Mouse (Mus musculus): ENCODE measurements around the gene Ckb. TPM values are rescaled to one million over a fixed set of nuclear protein-coding genes. Genes with fewer than 3 reads are reported as not detected.

The Ckb gene
- polyA plus RNA-seq, 1 experiment, result 13.2 TPM

- H3K27me3 ChIP-seq (ENCODE audit: control insufficient read depth, insufficient read depth, low read length), result no peaks in the 10 kb centered on the region
- peak overlapping the region; percentile 98 for H3K4me3 ChIP-seq (ENCODE audit: control insufficient read depth, low read depth, low read length)
- TF ChIP-seq CTCF (IDR thresholded peaks at IDR 0.05; ENCODE audit: control insufficient read depth, insufficient read depth, insufficient replicate concordance, low read depth, low read length), result no peak
- TF ChIP-seq POLR2A (IDR thresholded peaks at IDR 0.05; ENCODE audit: control insufficient read depth, low read depth, low read length), result no peak
- no peak overlapping the region for H3K27ac ChIP-seq (ENCODE audit: control insufficient read depth, insufficient read depth, low read depth, low read length)
- H3K36me3 ChIP-seq (ENCODE audit: control insufficient read depth, insufficient read depth, low read length), result no peaks in the 10 kb centered on the region; the same call in 1 of the 2 replicates
- H3K4me1 ChIP-seq (ENCODE audit: control insufficient read depth, insufficient read depth, low read length), result peaks cover 7% of the 10 kb centered on the region; the same call in 1 of the 2 replicates
Measured at GRCm38 (mm10) chr12:111710091-111710490, 38.0 kb upstream of the Ckb start.

GRCm38 (mm10) chr12:111708181-111708580 lies 36.0 kb upstream of the Ckb start:
- Histone ChIP-seq H3K36me3 (ENCODE audit: control insufficient read depth, insufficient read depth, low read length) (no peaks in the 10 kb centered on the region; the same call in 1 of the 2 replicates), H3K4me3 (ENCODE audit: control insufficient read depth, low read depth, low read length) (no peak overlapping the region), H3K27me3 (ENCODE audit: control insufficient read depth, insufficient read depth, low read length) (no peaks in the 10 kb centered on the region), H3K27ac (ENCODE audit: control insufficient read depth, insufficient read depth, low read depth, low read length) (no peak overlapping the region), H3K4me1 (ENCODE audit: control insufficient read depth, insufficient read depth, low read length) (peaks cover 4% of the 10 kb centered on the region; the same call in 1 of the 2 replicates)
- TF ChIP-seq POLR2A (IDR thresholded peaks at IDR 0.05; ENCODE audit: control insufficient read depth, low read depth, low read length) (no peak), CTCF (IDR thresholded peaks at IDR 0.05; ENCODE audit: control insufficient read depth, insufficient read depth, insufficient replicate concordance, low read depth, low read length) (no peak)

GRCm38 (mm10) chr12:111705186-111705973 lies 33.2 kb upstream of the Ckb start:
- Histone ChIP-seq H3K4me3 (ENCODE audit: control insufficient read depth, low read depth, low read length) (no peak overlapping the region), H3K4me1 (ENCODE audit: control insufficient read depth, insufficient read depth, low read length) (peaks cover 2% of the 10 kb centered on the region; the same call in 1 of the 2 replicates), H3K27me3 (ENCODE audit: control insufficient read depth, insufficient read depth, low read length) (no peaks in the 10 kb centered on the region), H3K27ac (ENCODE audit: control insufficient read depth, insufficient read depth, low read depth, low read length) (peak overlapping the region; percentile 36; the same call in 1 of the 2 replicates), H3K36me3 (ENCODE audit: control insufficient read depth, insufficient read depth, low read length) (no peaks in the 10 kb centered on the region)
- TF ChIP-seq POLR2A (IDR thresholded peaks at IDR 0.05; ENCODE audit: control insufficient read depth, low read depth, low read length) (no peak), CTCF (IDR thresholded peaks at IDR 0.05; ENCODE audit: control insufficient read depth, insufficient read depth, insufficient replicate concordance, low read depth, low read length) (no peak)

GRCm38 (mm10) chr12:111704609-111705008 lies 32.5 kb upstream of the Ckb start:
- no peak for TF ChIP-seq CTCF (IDR thresholded peaks at IDR 0.05; ENCODE audit: control insufficient read depth, insufficient read depth, insufficient replicate concordance, low read depth, low read length)
- no peak for TF ChIP-seq POLR2A (IDR thresholded peaks at IDR 0.05; ENCODE audit: control insufficient read depth, low read depth, low read length)
- Histone ChIP-seq H3K4me3 (ENCODE audit: control insufficient read depth, low read depth, low read length) (no peak overlapping the region), H3K4me1 (ENCODE audit: control insufficient read depth, insufficient read depth, low read length) (peaks cover 2% of the 10 kb centered on the region; the same call in 1 of the 2 replicates), H3K27me3 (ENCODE audit: control insufficient read depth, insufficient read depth, low read length) (no peaks in the 10 kb centered on the region), H3K36me3 (ENCODE audit: control insufficient read depth, insufficient read depth, low read length) (no peaks in the 10 kb centered on the region), H3K27ac (ENCODE audit: control insufficient read depth, insufficient read depth, low read depth, low read length) (peak overlapping the region; percentile 36)

- no peak for TF ChIP-seq CTCF (IDR thresholded peaks at IDR 0.05; ENCODE audit: control insufficient read depth, insufficient read depth, insufficient replicate concordance, low read depth, low read length)
- no peak for TF ChIP-seq POLR2A (IDR thresholded peaks at IDR 0.05; ENCODE audit: control insufficient read depth, low read depth, low read length)
- Histone ChIP-seq H3K4me3 (ENCODE audit: control insufficient read depth, low read depth, low read length) (no peak overlapping the region), H3K36me3 (ENCODE audit: control insufficient read depth, insufficient read depth, low read length) (no peaks in the 10 kb centered on the region), H3K27me3 (ENCODE audit: control insufficient read depth, insufficient read depth, low read length) (no peaks in the 10 kb centered on the region), H3K4me1 (ENCODE audit: control insufficient read depth, insufficient read depth, low read length) (peaks cover 2% of the 10 kb centered on the region; the same call in 1 of the 2 replicates), H3K27ac (ENCODE audit: control insufficient read depth, insufficient read depth, low read depth, low read length) (no peak overlapping the region)
Measured at GRCm38 (mm10) chr12:111703301-111703700, 31.2 kb upstream of the Ckb start.

- Histone ChIP-seq H3K27me3 (ENCODE audit: control insufficient read depth, insufficient read depth, low read length) (no peaks in the 10 kb centered on the region), H3K4me3 (ENCODE audit: control insufficient read depth, low read depth, low read length) (no peak overlapping the region), H3K4me1 (ENCODE audit: control insufficient read depth, insufficient read depth, low read length) (no peaks in the 10 kb centered on the region; the same call in none of the 2 replicates), H3K36me3 (ENCODE audit: control insufficient read depth, insufficient read depth, low read length) (no peaks in the 10 kb centered on the region), H3K27ac (ENCODE audit: control insufficient read depth, insufficient read depth, low read depth, low read length) (no peak overlapping the region)
- TF ChIP-seq POLR2A (IDR thresholded peaks at IDR 0.05; ENCODE audit: control insufficient read depth, low read depth, low read length) (no peak), CTCF (IDR thresholded peaks at IDR 0.05; ENCODE audit: control insufficient read depth, insufficient read depth, insufficient replicate concordance, low read depth, low read length) (no peak)
Measured at GRCm38 (mm10) chr12:111700920-111701458, 28.9 kb upstream of the Ckb start.

- Histone ChIP-seq H3K4me1 (ENCODE audit: control insufficient read depth, insufficient read depth, low read length) (peaks cover 8% of the 10 kb centered on the region), H3K4me3 (ENCODE audit: control insufficient read depth, low read depth, low read length) (no peak overlapping the region), H3K27me3 (ENCODE audit: control insufficient read depth, insufficient read depth, low read length) (no peaks in the 10 kb centered on the region), H3K27ac (ENCODE audit: control insufficient read depth, insufficient read depth, low read depth, low read length) (no peak overlapping the region), H3K36me3 (ENCODE audit: control insufficient read depth, insufficient read depth, low read length) (no peaks in the 10 kb centered on the region)
- TF ChIP-seq CTCF (IDR thresholded peaks at IDR 0.05; ENCODE audit: control insufficient read depth, insufficient read depth, insufficient replicate concordance, low read depth, low read length) (no peak), POLR2A (IDR thresholded peaks at IDR 0.05; ENCODE audit: control insufficient read depth, low read depth, low read length) (no peak)
Measured at GRCm38 (mm10) chr12:111699542-111699941, 27.4 kb upstream of the Ckb start.

Measured in testis, adult 2 months (tissue).